9 mouse cellular contexts compared by ENCODE assay signal in genomic region chr9:120776456-120777001, GRCm38 (mm10).
DNase-seq lines count a peak whose midpoint lies in the region; ATAC-seq lines count a peak whose summit lies in the region.
"Had no signal": no experiment of that assay in that cellular context is flagged by ENCODE, and none has a peak within 500 bp of the region (broad histone marks: within the 10 kb centered on the region; RNA-seq: fewer than 3 reads in every experiment).

No protein-coding gene starts in this region.

- H3K27ac ChIP-seq in kidney, embryonic 14.5 days (ENCODE audit: low read depth, low read length), result no peak overlapping the region
- H3K27ac ChIP-seq in liver, embryonic 15.5 days (replicated peaks), result peak overlapping the region; percentile 75
- peak overlapping the region; percentile 72 for H3K27ac ChIP-seq in stomach, embryonic 15.5 days
- H3K27ac ChIP-seq: neural tube, embryonic 12.5 days had no signal

- no peak overlapping the region for H3K4me3 ChIP-seq in kidney, embryonic 14.5 days (ENCODE audit: low read length)
- H3K4me3 ChIP-seq in liver, embryonic 15.5 days (replicated peaks), result no peak overlapping the region
- no peak overlapping the region for H3K4me3 ChIP-seq in stomach, embryonic 15.5 days (replicated peaks)
- H3K4me3 ChIP-seq: neural tube, embryonic 12.5 days had no signal

- H3K9me3 ChIP-seq in kidney, embryonic 14.5 days (ENCODE audit: control insufficient read depth, low read length), result no peaks in the 10 kb centered on the region
- no peaks in the 10 kb centered on the region for H3K9me3 ChIP-seq in liver, embryonic 15.5 days (replicated peaks)
- no peaks in the 10 kb centered on the region for H3K9me3 ChIP-seq in stomach, embryonic 15.5 days
- H3K9me3 ChIP-seq: neural tube, embryonic 12.5 days had no signal

- ATAC-seq in kidney, embryonic 14.5 days (ENCODE audit: low FRiP score, low TSS enrichment), result no peak
- ATAC-seq in hematopoietic stem cell, adult 5-6 weeks (replicated peaks in 1 of 2; ENCODE audit: insufficient read depth in 1 of 2, low FRiP score in 2 of 2, low TSS enrichment in 1 of 2, low read depth in 1 of 2, poor library complexity in 2 of 2, severe bottlenecking in 2 of 2), result peak; percentile 65 to 83
- ATAC-seq in liver, embryonic 15.5 days (ENCODE audit: insufficient read depth), result peak; percentile 62
- ATAC-seq in stomach, embryonic 15.5 days (ENCODE audit: insufficient read depth, low FRiP score, low read depth), result peak; percentile 76

- no peaks in the 10 kb centered on the region for H3K27me3 ChIP-seq in kidney, embryonic 14.5 days (ENCODE audit: control insufficient read depth, insufficient read depth, low read length)
- no peaks in the 10 kb centered on the region for H3K27me3 ChIP-seq in liver, embryonic 15.5 days
- no peaks in the 10 kb centered on the region for H3K27me3 ChIP-seq in stomach, embryonic 15.5 days (replicated peaks)
- H3K27me3 ChIP-seq: neural tube, embryonic 12.5 days had no signal

- 58% methylated on average over 4 of the region's 4 CpGs for WGBS in kidney, embryonic 14.5 days
- 4% methylated on average over 4 of the region's 4 CpGs for WGBS in liver, embryonic 15.5 days (ENCODE audit: insufficient replicate concordance)
- WGBS in stomach, embryonic 15.5 days, result 22% methylated on average over 4 of the region's 4 CpGs

- peaks cover 18% of the 10 kb centered on the region for H3K4me1 ChIP-seq in kidney, embryonic 14.5 days (ENCODE audit: control insufficient read depth, insufficient read depth, low read length)
- H3K4me1 ChIP-seq in liver, embryonic 15.5 days (replicated peaks), result peaks cover 28% of the 10 kb centered on the region
- H3K4me1 ChIP-seq in stomach, embryonic 15.5 days, result peaks cover 17% of the 10 kb centered on the region; the same call in 1 of the 2 replicates
- H3K4me1 ChIP-seq: neural tube, embryonic 12.5 days had no signal

- H3K9ac ChIP-seq in kidney, embryonic 14.5 days (ENCODE audit: low read depth, low read length), result no peak overlapping the region
- H3K9ac ChIP-seq in liver, embryonic 15.5 days, result no peak overlapping the region
- no peak overlapping the region for H3K9ac ChIP-seq in stomach, embryonic 15.5 days
- H3K9ac ChIP-seq: neural tube, embryonic 12.5 days had no signal

- H3K4me2 ChIP-seq in kidney, embryonic 14.5 days (replicated peaks; ENCODE audit: low read depth, low read length), result no peak overlapping the region
- H3K4me2 ChIP-seq in liver, embryonic 15.5 days, result peak overlapping the region; percentile 20; the same call in 1 of the 2 replicates
- H3K4me2 ChIP-seq in stomach, embryonic 15.5 days, result no peak overlapping the region
- H3K4me2 ChIP-seq: neural tube, embryonic 12.5 days had no signal

- peak; percentile 57 for DNase-seq in kidney, adult 11 months
- DNase-seq in c-Kit-positive CD71-positive TER-119-negative erythroid progenitor cells, embryonic 14.5 days (ENCODE audit: low read depth), result peak; percentile 31
- DNase-seq in ovary, postnatal 14 days (ENCODE audit: low spot score), result no peak
- DNase-seq in cerebellum, adult 18-20 months, result no peak

- no peaks in the 10 kb centered on the region for H3K36me3 ChIP-seq in kidney, embryonic 14.5 days (ENCODE audit: control insufficient read depth, insufficient read depth, low read length)
- no peaks in the 10 kb centered on the region for H3K36me3 ChIP-seq in liver, embryonic 15.5 days (replicated peaks)
- H3K36me3 ChIP-seq in stomach, embryonic 15.5 days, result no peaks in the 10 kb centered on the region
- H3K36me3 ChIP-seq: neural tube, embryonic 12.5 days had no signal

Comparison
In these comparisons a context has a peak if more than half of its experiments do, and no peak if none do; other contexts are left out.
1. DNase-seq: peak in kidney, adult 11 months (single experiment) and c-Kit-positive CD71-positive TER-119-negative erythroid progenitor cells, embryonic 14.5 days (single experiment); none in ovary, postnatal 14 days (single experiment) and cerebellum, adult 18-20 months (0 of 2).